Mouse (Mus musculus) cerebellum, adult 8-10 months (tissue): ENCODE data around the gene Mmp17.

Experiments used
- DNase-seq: peaks from one replicate; pipeline ENCODE4 v3.0.0; 2022

The Mmp17 gene

DNA sequence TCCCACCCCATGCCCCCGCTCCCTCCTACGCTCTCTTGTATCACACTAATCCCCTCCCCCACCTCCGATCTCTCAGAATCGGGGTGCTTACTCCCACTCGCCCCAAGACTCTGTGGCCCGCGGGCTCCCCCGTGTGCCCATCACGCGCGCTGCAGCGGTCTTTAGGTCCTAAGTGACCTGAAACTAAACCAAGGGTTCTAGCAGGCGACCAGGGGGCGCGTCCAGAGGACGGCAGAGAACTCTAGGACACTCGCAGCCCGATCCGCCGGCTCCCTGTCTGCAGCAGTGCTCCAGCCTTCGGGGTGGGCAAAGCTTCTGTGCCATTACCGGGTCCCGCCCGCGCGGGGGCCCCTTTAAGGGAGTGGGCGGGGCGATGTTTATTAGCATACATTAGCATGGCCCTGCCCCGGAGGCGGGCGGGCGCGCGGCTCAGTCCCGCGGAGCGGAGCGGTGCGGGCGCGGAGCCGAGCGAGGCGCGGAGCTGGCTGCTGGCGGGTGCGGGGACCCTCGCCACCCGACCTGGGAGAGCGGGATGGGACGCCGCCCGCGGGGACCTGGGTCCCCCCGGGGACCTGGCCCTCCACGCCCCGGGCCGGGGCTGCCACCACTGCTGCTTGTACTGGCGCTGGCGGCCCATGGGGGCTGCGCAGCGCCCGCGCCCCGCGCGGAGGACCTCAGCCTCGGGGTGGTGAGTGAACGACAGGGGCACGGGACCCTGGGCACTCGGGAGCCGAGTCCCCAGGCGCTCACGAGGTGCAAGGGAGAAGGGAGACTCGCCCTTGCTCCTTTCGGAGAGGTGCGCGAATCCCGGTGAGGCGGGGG lies at the start of gene Mmp17:
TSS of gene Mmp17 (plus strand) at position 409 of the 822 bp plus-strand sequence.
- DNase-seq, result peak; percentile 94

DNA sequence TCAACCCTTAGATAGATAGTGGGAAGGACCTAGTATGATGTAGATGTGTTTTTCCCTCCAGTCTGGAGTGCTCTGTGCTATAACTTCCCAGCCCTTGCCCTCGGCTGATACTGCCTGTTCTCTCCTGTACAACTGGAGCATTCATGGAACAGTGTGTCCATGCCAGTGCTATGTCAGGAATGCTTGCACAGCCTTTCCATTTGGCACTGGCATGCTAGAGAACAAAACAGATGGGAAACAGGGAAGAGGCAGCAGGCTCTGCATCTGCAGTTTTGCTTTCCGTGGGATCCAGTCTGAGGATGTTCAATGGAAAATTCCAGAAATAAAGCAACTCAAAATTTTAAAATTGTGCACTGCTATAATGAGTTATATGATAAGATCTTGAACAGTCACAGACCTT lies 49.5 kb upstream of the Mmp17 start:
- DNase-seq, result peak; percentile 44

DNA sequence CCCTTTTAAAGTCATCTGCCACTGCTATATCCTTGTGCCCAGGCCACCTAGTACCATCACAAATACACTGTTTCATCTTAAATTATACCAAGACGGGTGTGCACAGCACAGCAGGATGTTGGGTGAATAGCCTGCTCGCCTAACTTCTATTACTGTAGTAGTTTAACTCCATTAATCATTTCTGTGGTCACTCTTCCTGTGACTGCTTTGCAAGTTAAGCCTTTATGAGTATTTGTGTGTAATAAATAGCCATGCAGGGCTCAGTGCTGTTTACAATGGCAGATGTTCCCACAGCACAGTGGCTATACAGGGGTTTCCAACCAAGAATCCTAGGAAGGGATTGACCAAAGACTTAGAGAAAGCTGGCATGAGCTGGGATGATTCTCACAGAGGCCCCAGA lies 48.9 kb upstream of the Mmp17 start:
- no peak for DNase-seq

DNA sequence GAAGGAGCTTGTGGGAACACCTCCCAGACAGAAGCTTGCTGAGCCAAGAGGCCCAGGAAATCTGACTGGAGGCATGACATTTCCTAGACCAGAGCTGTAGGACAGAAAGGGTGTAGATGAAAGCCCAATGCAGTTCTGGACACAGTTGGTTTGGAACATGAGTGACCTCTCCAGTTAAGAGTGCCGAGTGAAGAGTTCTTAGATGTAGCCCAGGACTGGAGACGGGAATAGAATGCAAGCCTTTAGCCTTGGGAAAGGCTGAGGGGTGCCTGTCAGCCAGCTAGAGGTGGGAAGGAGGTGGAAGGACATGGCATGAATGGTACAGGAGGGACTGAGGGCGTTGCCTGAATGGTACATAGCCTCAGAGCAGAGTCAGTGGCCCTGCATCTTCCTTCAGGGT lies 48.5 kb upstream of the Mmp17 start:
- DNase-seq, result no peak

DNA sequence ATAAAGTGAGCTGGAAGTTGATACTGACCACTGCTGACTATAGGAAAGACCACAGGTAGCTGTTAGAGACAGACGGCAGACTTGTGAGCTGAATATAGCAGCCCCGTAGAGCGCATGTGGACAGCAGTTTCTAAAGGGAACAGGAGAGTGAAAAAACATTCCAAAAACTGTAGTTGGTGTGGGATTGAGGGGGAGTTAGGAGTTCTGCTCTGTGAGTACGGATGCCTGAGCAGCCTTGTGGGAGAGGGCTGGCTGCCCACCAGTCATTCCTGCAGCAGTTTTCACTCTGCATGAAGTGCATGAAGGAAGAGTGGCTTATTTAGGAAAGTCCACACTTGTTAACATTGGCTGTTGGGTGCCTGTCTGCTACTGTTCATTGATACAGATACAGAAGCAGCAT lies 45.1 kb upstream of the Mmp17 start:
- no peak for DNase-seq

DNA sequence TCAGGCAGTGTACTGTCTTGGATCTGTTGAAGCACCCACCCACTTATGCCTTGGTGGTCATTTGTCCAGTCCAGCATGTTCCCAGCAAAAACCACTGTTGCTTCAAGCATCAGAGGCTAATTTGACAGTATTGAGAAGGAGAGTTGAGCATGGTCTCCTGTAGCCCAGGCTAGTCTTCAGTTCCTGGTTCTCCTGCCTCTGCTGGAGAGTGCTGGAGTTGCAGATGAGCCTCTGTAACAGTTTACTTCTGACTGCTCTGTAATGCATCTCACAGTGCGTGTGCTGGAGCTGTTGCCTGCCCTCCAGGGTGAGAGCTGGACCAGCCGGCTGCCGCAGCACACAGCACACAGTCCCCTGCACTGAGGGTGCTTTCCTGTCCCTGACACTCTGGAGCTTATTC lies 41.7 kb upstream of the Mmp17 start:
- DNase-seq, result no peak

DNA sequence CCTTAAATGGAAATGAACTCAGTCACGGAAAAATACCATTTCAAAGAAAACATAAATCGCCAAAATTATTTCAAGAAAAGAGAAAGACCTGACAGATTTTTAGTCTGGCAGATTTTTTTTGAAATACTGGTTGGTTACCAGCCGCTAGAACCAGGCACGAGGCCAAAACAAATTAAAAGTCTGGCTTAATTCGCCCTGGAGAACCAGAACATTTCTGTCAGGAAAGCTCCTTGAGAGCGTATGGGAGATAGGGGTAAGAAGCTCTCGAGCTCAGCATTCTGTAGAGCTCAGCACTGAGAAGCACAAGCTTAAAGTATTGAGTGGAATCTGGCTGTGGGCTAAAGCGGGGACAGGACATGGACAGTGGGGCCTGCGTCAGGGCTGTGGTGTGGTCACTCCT lies 38.2 kb upstream of the Mmp17 start:
- DNase-seq, result no peak

DNA sequence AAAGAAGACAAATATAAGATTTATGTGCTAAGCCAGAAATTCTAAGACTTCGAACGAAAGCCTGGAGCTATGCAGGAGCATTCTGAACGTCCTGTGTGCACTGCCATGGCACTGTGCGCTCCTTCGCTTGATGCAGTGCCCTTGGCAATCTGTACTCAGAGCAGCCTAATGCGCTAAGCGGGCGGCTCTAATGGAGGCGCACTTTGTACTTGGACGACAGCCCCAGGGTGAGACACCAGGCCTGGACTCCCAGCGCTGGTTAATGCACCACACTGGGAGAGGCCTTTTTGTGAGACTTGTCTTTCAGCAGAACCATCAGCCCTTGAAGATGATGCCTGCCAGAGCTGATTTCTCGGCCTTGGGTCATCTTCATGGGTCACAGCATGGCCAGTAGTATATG lies 34.3 kb upstream of the Mmp17 start:
- no peak for DNase-seq

DNA sequence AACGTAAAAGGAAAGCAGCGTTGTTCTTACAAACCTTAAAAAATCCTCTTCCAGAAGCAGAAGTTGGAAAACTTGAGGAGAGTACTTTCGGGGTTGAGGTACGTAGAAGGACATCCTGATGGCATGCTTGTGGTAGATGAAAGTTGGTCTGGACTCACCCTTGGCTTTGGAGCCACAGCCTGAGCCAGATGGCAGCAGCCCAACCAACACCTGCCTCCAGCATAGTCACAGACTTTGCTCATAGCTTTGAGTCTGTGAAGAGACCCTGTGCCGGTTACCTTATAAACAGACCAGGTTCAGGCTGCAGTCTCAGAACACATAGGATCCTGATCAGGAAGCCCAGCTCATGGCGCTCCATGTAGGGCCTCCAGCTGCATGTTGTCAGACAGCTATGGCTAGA lies 33.2 kb upstream of the Mmp17 start:
- DNase-seq, result no peak

DNA sequence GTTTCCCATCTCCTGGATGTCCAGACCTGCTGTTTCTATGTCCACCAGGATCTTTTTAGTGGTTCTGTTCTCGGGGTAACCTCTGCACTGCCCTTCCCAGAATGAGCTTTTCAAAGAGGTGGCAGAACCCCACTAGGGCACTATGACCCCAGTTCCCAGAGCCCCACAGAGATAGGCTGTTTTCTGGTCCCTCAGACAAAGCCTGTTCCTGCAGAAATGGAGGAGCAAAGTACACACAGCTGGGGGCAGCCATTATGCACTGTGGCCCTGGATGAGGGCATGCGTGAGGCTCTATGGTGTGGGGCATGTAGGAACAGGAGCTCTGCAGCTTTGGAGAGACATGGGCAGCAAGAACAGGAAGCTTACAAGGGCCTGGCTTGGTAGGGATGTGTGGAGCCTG lies 32.0 kb upstream of the Mmp17 start:
- DNase-seq, result no peak

DNA sequence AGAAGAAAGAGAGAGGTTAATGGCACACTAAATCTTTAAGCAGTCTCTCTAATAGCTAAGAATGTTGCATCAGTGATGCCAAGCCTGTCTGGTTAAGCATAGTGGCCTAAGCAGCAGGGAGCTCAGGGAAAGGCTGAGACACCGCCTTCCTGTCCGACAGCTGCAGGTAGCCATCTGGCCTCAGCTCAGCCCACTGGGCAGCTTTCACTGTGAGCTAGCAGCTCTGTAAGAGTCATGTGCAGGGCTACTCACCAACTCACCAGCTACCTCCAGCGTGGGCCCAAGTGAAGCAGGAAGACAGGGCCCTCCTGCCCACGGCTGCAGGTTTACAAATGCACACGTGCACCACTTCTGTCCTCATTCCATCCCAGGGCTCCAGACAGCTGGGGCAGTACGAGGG lies 30.3 kb upstream of the Mmp17 start:
- no peak for DNase-seq

DNA sequence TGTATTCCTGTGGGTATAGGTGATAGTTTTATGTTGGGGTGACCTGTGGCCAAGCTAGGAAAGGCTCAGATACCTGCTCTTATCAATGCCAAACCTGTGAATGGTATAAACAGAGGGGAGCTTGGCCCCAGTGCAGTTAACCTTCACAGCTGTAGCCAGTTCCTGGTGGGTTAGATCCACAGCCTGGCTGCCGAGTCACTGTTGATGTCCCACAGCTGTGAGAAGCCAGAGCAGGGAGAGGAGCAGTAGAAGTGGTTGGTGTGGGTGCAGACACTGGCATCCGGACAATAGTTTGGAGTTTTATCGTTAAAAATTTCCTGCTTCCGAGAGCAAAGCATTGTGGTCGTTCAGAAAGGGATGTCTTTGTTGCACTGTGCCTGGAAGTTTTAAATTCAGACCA lies 25.4 kb upstream of the Mmp17 start:
- DNase-seq, result no peak

DNA sequence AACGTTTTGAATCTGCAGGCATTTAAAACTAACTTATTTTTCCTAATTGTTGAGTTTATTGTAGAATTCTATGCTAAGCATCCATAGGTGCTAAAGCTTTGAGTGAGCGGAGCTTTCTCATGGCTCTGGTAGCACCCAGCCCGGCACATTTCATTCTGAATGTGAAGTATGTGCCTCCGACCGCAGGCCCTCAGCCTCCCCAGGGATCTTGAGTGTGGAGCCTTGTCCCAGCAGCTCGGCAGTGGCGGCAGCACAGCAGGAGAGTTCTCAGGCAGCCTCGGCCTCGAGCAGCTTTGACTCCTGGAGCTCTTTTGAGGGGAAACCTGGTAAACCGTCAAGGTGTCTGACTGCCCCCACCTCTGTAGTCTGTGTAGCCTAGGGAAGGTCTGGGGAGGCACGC lies 24.7 kb upstream of the Mmp17 start:
- no peak for DNase-seq

DNA sequence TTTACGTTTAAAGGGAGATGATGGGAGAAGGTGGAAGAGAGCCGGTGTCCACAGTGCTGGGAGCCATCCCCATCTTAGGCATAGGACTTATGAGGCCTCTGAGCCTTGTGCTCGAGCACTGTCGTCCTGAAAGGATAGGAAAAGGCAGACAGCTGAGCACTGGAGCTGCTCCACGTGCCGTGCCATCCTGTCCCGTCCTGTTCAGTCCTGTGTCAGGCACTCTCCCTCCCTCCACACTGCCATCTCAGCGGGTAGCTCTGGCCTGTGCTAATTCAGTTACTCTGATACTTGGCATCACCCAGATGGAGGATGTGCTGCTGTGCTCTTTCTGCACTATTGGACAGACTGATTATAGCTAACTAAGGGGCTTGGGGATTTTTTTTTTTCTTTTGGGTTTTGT lies 21.6 kb upstream of the Mmp17 start:
- DNase-seq, result peak; percentile 27

DNA sequence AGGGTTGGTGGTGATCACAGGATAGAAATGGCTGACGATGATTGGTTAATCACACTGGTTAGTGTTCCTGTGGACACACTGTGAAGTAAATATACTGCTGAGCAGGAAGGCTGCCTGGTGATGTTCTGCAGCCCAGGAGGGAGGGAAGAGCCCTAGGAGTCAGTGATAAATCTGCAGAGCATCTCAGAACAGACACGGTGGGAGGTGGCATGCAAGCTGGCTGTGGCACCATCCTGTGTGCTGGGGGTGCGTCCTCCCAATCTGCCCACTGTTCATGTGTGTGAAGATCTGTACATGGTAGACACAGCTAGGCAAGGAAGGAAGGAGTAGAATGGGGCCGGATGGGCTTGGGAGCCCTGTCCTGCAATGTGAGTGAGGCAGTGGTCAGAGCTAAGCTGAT lies 15.4 kb upstream of the Mmp17 start:
- no peak for DNase-seq

DNA sequence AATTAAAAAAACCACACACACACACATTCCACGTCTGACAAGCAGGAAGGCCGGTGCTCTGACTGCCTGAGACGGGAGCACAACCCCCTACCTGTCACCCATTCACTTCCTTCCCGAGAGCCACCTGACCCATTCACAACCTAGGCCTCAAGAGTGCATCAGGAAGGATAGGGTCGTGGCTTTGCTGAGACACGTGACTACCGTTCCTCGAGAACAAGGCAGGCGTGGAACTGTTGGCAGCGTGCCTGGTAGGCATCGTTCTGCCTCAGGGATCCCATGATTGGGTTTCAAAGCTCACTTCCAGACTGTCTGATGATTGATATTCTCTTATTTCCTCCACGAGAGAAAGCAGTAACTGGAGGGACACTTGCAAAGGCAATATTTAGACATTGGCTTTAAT lies 5.8 kb upstream of the Mmp17 start:
- no peak for DNase-seq

DNA sequence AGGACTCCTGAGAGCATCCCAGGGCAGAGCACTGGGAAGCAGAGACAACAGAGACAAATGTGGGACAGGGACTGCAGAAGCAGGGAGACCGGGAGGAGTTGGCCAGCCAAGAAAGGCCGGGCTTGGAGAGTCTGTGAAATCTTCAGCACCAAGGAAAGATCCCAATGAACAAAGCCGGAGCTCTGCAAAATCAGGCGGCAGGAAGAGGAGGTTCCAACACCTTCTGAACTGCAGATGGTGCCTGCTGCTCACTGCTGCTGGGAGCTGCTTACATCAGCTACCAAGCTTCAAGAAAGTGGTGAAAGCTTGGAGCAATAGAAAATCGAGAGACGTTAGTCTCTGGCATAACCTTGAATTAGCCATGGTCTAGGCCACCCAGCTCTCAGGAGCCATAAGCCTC lies 3.9 kb upstream of the Mmp17 start:
- DNase-seq, result no peak

DNA sequence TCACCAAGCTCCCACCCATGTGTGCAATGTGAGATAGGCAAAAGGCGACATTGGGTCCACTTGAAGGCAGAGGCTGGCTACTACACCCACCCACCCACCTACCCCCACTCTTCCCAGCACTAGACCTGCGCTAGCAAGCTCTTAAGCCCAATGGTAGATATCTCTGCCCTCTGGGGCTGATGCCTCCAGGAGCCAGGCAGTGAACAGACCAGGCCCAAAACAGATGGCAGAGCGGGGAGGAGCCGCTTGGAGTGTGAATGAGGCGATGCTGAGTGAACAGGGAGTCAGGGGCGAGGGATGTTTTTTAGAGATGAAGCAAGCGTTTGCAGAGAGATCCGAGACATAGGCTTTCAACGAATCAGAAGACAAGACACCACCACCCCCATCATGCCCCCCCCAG lies 3.4 kb upstream of the Mmp17 start:
- DNase-seq, result no peak

DNA sequence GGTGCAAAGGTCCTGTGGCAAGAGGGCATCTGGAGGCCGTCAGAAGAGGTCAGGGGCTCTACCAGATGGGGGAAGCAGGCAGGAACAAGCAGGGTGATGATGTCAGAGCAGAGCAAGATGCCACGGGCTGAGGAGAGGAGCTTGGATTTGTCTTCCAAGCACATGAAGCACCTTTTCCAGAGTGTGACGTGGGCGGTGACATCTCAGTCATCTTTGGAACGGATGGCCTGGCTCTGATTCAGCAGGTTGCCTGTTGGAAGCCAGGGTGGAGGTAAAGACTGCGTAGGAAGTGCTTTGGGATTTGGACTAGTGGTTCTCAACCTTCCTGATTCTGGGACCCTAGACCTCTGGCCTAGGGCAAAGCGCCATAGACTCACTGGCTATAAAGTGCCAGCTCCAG lies 3.0 kb upstream of the Mmp17 start:
- no peak for DNase-seq

DNA sequence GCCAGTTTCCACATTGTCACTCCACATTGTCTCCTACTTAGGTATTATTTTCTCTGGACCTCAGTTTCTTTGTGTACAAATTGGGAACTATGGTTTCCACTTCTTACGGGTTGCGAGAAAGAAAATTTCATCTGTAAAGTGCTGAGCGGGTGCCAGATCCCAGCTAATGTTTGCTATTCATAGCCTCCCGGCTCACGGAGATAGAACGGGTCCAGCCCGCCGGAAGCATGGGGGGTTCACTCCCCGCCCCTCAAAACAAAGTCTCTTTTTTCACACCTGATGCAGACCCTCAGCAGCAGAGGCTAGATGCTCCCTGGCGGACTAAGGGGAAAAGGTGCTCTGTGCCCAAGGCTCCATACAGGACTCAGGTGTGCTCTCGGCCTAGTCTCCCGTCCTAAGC lies 638 bp upstream of the Mmp17 start:
- DNase-seq, result no peak

DNA sequence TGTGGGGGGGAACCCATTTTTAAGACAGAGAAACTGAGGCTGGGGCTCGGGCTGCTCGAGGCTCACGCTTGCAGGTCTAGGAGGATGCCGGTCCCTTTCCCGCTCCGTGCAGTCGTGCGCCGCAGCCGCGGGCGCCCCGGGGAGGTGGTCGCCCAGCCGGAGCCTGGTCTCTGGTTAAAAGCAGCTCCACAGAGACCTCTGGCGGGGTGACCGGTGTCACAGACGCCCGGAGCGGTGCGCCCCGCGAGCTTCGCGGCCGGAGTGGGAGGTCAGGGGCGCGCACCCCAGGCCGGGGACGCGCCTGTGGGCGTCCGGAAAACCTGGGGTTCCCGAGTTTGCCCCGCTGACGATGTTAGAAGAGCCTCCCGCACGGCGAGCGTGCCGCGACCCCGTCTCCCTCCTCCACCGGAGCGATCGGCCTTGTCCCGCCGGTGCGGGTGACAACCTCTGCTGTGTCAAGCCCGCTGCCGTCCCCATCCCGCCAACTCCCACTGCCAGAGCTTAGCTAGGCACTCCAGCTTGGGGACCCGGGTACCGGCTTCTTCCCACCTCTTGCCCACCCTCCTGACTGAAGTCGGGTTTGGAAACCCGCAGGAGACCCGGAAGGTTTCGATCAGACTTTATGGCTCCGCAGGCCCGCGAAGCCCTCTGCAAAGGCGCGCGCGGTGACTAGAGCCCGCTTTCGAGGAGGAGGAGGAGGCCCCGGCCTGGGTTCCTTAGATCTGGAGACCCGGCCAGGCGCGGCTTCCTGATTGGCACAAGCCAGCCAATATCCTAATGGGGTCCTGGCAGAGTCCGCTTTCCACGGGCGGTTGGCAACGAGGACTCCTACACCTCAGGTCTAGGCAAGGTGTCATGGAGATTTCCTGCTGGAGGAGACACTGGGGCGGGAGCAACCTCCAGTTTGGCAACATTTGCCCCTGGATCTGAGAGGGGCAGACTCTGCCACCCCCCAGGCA lies 893 bp downstream of the Mmp17 start:
- DNase-seq, result peak; percentile 61

DNA sequence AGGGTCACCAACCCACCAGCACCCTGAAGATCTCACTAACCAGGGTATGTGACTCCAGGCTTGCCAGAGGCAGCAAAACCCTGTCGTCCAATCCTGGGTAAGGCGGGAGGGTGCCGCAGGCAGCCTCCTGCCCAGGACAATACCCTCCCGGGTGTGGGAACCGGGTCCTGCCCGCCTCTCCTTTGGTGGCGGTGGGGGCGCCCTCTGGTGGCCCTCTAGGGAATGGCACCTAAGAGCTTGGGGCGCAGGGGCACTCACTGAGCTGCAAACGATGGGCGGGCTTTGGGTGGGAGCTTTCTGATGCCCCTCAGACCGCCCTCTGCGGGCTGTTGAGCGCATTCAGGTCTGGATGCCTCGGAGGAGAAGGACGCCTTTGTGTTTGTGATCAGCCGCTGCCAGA lies 2.0 kb downstream of the Mmp17 start:
- peak; percentile 91 for DNase-seq

DNA sequence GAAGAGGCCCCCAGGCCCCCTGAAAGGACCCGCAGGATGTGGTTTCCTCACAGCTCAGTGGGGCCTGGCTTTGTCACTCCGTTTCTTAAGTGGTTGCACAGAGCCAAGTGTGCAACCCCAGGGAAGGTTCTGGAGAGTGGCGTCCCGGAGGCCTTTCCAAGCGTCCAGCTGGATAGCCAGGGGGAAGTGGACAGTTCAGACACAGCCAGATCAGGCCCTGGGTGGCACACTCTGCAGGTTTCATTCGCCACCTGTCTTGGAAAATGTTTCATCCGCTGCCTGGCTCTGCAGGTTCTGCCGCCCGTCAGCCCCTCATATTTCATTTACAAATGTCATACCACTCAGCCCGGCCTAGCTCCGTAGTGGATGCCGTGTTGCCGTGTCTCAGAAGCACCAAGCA lies 2.5 kb downstream of the Mmp17 start:
- peak; percentile 56 for DNase-seq

DNA sequence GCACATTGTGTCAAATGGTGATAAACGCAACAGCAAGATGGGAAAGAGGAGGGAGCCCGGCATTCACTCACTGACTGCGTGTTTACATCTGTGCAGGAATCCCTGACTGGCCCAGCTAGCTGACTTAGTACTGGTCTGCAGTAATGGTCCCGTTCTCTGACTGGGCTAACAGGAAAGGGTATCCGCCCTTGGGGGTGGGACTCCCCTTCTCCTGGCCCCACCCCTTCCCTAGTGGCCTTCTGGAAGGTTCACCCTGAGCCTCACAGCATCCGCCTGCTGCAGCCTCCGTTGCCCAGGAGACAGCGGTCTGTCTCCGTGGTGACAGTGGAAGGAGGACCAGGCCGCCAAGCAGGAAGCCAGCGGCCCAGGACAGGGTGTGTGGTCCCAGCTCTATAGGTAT lies 6.9 kb downstream of the Mmp17 start:
- peak; percentile 40 for DNase-seq
